Mouse (Mus musculus) spleen, postnatal 36 days (tissue): ENCODE measurements around the gene Prep.
"Not testable (repeated sequence)": the region's sequence is repeated elsewhere in the genome, so short reads cannot be mapped to it uniquely, and the experiment has no call there.

Source experiments
- DNase-seq, 2 experiments: peaks; one replicate each; pipeline ENCODE4 v3.0.0; 2022; ENCODE audit warnings: low spot score in 2 of 2, mixed read lengths in 1 of 2

The Prep gene

DNA sequence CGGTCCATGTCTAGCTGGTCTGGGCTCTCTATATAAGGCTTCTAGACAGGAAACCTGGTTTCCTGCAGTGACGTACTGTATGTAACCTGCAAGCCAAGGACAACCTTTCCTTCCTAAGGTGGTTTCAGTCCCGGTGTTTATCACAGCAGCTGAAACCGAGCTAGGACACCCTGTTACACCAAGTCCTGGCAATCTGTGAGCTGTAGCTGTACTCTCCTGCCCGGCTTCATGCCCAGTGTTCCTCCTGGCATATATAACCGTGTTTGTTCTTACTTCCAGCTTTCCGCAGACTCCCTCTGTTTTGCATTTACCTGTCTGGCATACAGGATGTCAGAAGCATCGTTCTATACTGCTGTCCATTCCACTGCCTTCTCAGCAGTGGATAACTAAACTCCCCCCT is 51.4 kb downstream of the Prep start:
- no peak for DNase-seq

DNA sequence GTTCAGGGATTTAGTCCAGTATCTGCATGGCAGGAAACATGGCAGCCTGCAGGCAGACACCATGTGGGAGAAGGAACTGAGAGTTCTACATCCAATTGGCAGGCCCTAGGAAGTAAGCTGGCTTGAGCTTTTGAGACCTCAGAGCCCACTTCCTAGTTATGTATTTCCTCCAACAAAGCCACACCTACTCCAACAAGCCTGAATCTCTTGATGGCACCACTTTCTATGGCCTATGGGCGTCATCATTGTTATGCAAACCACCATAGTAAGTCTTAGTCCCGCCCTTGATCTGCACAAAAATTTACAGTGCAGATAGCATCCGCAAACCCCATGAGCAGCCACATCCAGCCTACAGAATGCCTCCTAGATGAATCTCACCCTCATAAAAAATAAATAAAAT is 54.6 kb downstream of the Prep start:
- no peak for DNase-seq

- DNase-seq = no peak
Measured at GRCm38 (mm10) chr10:45122476-45122875, 55.5 kb downstream of the Prep start.

GRCm38 (mm10) chr10:45123011-45123410 is 56.0 kb downstream of the Prep start:
- DNase-seq = no peak

DNA sequence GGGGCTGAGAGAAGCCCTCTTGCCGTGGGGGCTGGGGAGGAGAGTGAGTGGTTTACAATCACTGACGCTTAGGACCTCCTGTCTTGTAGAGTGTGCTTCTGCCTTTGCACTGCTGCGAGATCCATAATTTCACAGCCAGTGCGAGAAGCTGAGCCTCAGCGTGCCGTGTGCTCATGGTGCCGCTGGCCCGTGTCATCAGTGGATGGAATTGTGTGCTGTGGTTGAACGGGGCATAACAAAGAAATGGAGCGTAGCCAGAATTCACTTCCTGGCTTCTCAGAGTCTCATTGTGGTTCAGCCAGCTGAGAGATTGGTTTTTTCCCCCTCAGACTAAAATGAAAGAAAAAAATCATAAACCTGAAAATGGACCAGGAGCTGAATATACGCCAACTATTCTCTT is 62.1 kb downstream of the Prep start:
- DNase-seq = peak; percentile 14

DNA sequence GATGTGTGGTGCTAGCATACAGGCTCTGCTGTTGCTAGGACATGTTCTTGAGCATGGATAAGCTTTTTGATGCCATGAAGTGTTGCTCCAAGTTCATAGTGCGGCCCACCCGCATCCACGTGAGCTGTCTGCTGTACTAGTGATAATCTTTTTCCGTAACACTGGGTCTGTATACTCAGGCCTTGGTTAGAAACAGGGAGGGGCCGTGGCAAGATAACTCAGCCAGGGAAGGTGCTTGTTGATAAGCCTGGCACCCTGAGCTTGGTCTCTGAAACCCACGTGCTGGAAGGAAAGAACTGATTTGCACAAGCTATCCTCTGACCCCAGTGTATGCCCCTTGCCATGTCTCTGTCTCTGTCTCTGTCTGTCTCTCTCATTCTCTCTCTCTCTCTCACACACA is 63.0 kb downstream of the Prep start:
- peak; percentile 11 to 13 for DNase-seq

DNA sequence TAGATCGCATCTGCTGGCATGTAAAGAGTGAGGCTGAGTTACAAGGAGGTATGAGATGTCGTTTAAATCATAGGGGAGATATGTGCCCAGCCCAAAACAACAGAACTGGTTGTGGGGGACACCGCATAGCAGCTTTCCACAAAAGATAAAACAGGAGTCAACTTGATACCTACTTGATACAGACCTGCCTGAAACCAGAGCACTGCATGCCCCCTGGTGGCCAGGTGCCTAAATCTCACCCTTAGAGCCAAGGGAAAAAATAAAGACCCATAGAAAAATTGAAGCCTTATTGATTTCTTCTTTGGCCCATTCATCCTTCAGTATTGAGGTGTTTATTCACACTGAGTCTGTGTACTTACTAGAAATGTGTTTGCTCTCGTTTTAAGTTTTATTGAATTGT is 65.4 kb downstream of the Prep start:
- DNase-seq = peak; percentile 42 to 55

- DNase-seq = no peak
Measured at GRCm38 (mm10) chr10:45136806-45137205, 69.8 kb downstream of the Prep start.

DNA sequence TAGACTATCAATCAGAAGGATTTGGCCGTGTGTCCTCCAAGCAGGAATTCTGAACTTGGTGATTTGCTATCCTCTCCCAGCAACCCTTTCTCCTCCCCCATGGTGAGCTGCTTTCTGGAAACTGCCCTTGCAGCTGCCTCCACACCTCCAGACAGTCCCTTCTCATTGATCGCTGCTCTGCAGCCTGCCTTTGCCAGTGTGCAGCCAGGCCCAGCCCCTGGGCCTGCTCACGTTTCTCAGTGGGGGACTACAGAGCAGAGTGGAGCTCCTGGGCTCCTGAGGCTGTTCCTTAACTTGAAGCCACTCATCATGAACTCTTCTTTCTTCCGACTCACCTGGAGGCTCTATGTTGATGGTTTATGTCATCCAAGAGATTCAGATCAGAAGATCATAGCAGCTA is 72.9 kb downstream of the Prep start:
- no peak for DNase-seq

DNA sequence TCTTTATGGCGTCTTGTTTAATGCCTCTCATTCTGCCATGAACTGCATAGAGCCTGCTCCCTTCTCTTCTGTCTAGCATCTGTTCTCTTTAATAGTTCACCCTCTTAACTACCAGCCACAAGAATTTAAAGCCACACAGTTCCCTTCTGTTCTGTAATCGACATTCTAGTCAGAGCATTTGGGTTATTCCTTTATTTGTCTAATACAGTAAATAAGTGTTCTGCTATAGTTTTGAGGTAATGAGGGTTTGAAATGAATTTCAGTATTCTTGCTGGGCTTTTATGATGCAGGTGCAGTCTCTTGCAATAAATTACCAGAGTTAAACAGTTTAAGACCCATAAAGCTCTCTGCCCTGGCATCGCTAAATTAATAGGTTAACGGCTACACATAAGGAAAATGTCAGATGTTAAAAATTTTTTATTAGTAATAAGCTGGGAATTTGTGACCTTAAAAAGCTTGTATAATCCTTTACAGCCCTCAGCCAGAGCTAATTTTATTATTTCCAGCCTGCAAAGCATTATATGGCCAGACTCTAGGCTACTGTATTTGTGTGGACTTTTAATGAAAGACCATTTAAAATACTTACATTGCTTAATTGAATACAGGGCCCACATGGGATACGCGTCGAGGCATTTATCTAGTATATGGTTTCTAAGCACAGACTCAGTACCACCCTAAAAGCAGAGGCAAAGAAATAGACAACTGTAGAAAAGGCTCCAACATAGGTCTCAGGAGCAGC is 73.6 kb downstream of the Prep start:
- no peak for DNase-seq

DNA sequence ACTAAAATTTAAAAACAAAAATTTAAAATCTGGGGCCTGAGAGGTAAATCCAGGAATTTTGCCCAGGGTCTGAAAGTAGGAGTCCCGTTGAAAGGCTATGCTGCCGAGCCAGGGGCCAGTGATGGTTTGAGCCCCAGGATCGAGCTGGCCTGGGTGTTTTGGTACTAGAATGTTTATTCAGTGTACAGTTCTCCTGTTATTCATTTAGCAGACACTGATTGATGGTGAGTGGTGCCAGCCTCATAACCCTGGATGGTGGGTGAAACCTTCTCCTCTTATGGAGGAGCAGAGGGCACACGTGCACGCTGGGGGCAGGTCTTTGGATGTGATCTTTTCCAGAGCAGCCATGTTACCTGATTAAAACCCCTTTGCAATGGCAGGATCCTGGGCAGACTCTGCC is 75.4 kb downstream of the Prep start:
- no peak for DNase-seq

DNA sequence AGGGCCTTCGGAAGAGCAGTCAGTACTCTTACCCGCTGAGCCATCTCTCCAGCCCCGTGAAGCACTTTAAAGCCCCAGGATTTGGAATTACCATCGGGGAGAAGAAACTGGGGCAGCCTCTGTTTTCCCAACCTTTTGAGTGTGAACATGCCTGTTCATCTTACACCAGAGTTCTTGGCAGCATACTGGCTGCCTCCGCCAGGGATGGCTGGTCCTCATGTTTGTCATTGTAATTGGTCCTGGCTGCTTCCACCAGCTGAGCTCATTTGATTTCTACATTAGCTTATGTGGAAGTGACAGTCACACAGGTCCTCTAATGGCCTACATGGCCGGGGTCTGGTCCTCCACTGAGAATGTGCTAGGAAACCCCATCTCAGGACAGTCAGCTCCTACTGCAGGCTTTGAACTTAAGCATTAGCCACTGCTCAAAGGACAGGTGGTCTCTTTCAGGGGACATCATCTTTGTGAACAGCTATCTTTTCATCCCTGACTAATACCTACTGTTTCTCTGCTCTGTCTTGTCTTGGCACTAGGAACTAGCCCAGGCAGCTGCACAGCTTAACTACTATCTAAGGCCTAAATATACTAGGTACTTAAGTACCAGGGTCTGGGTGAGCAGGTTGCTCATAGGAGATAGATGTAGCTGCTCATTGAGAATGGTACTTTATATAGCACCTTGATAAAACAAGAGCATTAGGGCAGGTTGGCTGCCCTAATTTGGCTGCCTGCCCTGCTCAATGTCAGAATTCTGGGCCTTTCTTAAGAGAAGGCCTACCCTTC is 77.2 kb downstream of the Prep start:
- DNase-seq = no peak

GRCm38 (mm10) chr10:45146821-45147220 is 79.8 kb downstream of the Prep start:
- DNase-seq = no peak

DNA sequence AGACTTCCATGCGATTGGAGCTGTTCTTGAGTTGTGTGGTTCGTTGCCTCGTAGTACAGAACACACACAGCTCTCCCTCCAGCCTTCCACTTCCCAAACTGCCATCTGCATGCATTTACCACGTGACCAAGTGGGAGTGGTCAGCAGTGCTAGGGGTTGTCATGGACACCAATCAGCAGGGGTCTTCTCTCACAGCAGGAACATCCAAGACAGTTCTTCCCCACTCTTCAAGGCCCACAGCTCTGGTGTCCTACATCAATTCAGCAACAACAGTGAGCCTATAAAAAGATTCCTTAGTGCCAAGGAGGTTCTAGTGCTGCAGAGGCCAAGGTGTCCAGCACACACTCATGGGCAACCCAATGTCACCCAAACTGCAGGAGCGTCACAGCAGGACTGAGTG is 84.1 kb downstream of the Prep start:
- DNase-seq = no peak

GRCm38 (mm10) chr10:45151771-45152692 is 85.0 kb downstream of the Prep start:
- no peak for DNase-seq

DNA sequence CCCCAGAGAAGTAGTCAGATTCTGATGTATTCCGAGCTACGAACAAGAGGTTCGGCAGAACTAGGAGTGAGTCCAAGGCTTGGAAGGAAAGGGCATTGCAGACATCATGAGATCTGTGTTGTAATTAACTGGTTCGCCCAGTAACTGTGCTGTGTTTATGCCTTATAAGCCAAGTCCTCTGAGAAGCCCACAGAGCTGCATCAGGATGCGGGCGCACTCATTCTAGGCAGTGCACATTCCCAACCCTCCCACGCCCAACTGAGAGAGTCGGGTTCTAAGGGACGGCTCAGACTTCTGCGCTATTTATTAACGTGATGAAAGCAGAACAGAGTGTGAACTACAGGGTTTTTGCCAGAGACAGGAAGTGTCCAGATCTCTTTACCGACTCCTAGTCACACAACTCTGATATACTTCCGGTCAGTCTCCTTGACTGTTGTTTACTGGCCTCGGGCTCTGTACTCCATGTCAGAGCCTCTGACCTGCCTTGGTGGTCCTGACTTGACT is 87.6 kb downstream of the Prep start:
- no peak for DNase-seq

DNA sequence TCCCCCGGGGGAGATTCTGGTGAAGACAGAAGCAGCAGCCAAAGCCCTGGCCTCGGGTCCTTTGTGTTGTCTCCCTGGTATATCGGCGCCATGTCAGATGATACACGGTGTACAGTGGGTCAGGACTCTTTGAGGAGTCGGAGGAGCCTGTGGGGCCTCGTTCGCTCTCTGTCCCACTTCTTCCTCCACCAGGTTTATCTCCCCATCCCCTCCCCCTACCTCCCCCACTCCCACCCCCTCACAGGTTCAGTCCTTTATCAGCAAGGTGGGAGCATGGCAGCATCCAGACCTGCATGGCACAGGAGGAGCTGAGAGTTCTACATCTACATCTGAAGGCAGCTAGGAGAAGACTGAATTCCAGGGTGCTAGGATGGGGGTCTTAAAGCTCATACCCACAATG is 98.8 kb downstream of the Prep start:
- DNase-seq = no peak

- DNase-seq = no peak
Measured at GRCm38 (mm10) chr10:45173927-45174326, 106.9 kb downstream of the Prep start.

DNA sequence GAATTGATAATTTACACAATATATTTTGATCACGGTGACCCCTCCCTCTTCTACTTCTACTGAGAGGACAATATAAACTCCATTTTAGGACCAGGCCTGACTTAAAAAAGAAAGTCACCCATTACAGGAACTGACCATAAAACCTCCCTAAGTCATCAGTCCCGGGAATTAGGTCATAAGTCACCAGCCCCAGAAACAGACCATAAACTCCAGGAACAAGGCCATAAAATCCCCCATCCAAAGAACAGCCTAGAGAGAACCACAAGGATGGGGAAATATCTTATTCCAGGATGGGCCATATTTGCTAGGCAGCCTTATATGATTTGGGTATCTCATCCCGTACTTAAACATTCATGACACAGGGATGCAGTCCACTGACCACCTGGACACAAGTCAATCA is 107.3 kb downstream of the Prep start:
- no peak for DNase-seq

- DNase-seq = not testable (repeated sequence)
Measured at GRCm38 (mm10) chr10:45177798-45178197, 110.8 kb downstream of the Prep start, which contains the start of gene Popdc3. Gene Popdc3 (plus strand): TSS chr10:45178098.

GRCm38 (mm10) chr10:45180677-45181326 is 113.8 kb downstream of the Prep start:
- no peak for DNase-seq
